Mouse (Mus musculus) liver, embryonic 11.5 days (tissue): ENCODE measurements around the gene Gpr83. TPM values are rescaled to one million over a fixed set of nuclear protein-coding genes. Genes with fewer than 3 reads are reported as not detected.

Experiments
- ATAC-seq: fragments of 200-750 bp; cut with Nextera tagmentation; replicated peaks from 2 replicates; pipeline ENCODE4 v1.8.0; 2017; ENCODE audit warnings: moderate number of reproducible peaks, mild to moderate bottlenecking, moderate TSS enrichment, moderate library complexity; ENCODE audit not compliant: low FRiP score
- DNase-seq: peaks from one replicate; pipeline ENCODE4 v3.0.0-alpha.2; 2017; ENCODE audit warnings: low spot score
- H3K27ac ChIP-seq: fragments of 300-500 bp; sonication (generic); 2 replicates; pipeline ENCODE4 v1.5.1; 2014; ENCODE audit warnings: mild to moderate bottlenecking, low read depth, low read length, control low read depth
- H3K27me3 ChIP-seq: fragments of 300-500 bp; sonication (generic); replicated peaks from 2 replicates; pipeline ENCODE4 v1.6.1; 2014; ENCODE audit warnings: low read length, mixed read lengths; ENCODE audit not compliant: control insufficient read depth, insufficient read depth
- H3K36me3 ChIP-seq: fragments of 300-500 bp; sonication (generic); 2 replicates; pipeline ENCODE4 v1.6.1; 2014; ENCODE audit warnings: mild to moderate bottlenecking, low read length, moderate library complexity, mixed read lengths; ENCODE audit not compliant: control insufficient read depth, insufficient read depth
- H3K4me1 ChIP-seq: fragments of 300-500 bp; sonication (generic); replicated peaks from 2 replicates; pipeline ENCODE4 v1.6.1; 2014; ENCODE audit warnings: low read length, mixed read lengths; ENCODE audit not compliant: control insufficient read depth, insufficient read depth
- H3K4me2 ChIP-seq: fragments of 300-500 bp; sonication (generic); 2 replicates; pipeline ENCODE4 v1.6.1; 2014; ENCODE audit warnings: mild to moderate bottlenecking, control low read depth, moderate library complexity
- H3K4me3 ChIP-seq: fragments of 300-500 bp; sonication (generic); 2 replicates; pipeline ENCODE4 v1.5.1; 2014; ENCODE audit warnings: low read depth, low read length, control low read depth
- H3K9ac ChIP-seq: fragments of 300-500 bp; sonication (generic); 2 replicates; pipeline ENCODE4 v1.6.1; 2014; ENCODE audit warnings: low read depth, low read length, control low read depth
- H3K9me3 ChIP-seq: fragments of 300-500 bp; sonication (generic); 2 replicates; pipeline ENCODE4 v1.6.1; 2016; ENCODE audit warnings: low read length, inconsistent platforms, mixed read lengths; ENCODE audit not compliant: control insufficient read depth
- WGBS: fragments of 180-500 bp; shearing (Covaris S2); extraction: QIAGEN DNeasy Blood & Tissue Kit; methylation state at CpG from one replicate; pipeline ENCODE4 v1.1.7; 2014; 5-methylcytosine and 5-hydroxymethylcytosine counted together
- polyA plus RNA-seq: library from polyadenylated mRNA; unstranded; fragments of >200 nt; fragmentation: Nextera tagmentation; extraction: Ambion mirVana; gene quantifications from 2 replicates; pipeline ENCODE4 v1.2.1, GENCODE M21; 2014

Gpr83 gene
- polyA plus RNA-seq, 1 experiment from 2014 or later = not detected

DNA sequence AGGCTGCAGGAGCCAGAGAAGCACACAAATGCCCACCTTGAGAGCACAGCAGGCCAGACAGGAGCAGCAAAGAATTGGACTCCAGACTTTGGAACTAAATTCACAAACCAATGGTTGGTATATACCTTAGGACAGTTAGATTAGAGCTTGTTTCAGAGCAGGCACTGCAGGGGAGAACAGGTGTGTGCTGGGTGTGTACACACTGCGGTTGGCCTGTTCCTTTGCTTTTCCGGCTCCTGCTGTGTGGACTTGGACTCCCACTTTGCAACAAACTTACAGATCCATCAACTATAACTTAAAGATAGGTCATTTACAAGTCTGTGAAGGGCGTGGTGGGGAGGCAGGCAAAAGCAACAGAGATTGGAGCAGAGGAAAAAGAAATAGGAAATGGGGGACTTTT is 1.2 kb upstream of the Gpr83 start:
- H3K4me3 ChIP-seq = no peak overlapping the region
- WGBS = 66% methylated on average over 3 of the region's 3 CpGs
- H3K9ac ChIP-seq = no peak overlapping the region
- peaks cover 2% of the 10 kb centered on the region; the same call in 1 of the 2 replicates for H3K4me1 ChIP-seq
- no peaks in the 10 kb centered on the region for H3K9me3 ChIP-seq
- no peak overlapping the region for H3K4me2 ChIP-seq
- H3K36me3 ChIP-seq = no peaks in the 10 kb centered on the region
- DNase-seq = no peak
- peaks cover 52% of the 10 kb centered on the region for H3K27me3 ChIP-seq
- no peak overlapping the region for H3K27ac ChIP-seq
- ATAC-seq = no peak

DNA sequence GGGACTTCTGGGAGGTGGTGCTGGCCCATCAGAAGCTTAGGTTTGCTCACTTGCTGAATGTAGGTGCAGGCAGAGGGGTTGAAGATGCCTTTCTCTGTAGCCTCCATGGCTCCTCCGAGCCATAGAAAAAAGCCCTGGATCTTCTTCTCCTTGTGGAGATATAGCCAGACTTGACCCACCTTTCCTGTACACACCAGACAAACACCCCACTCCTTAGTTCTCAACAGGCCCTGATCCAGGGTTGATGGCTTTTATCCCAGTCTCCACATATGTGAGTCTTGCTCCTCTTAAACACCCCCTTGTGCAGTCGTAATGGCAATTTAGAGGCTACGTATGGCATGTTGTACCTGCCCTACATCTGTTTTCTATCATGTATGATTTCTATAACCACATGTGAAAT is 3.1 kb downstream of the Gpr83 start:
- Histone ChIP-seq H3K4me2 (no peak overlapping the region), H3K4me3 (no peak overlapping the region), H3K9me3 (no peaks in the 10 kb centered on the region), H3K9ac (no peak overlapping the region), H3K27me3 (peaks cover 51% of the 10 kb centered on the region), H3K4me1 (peaks cover 2% of the 10 kb centered on the region; the same call in 1 of the 2 replicates), H3K27ac (no peak overlapping the region), H3K36me3 (no peaks in the 10 kb centered on the region)
- DNase-seq (no peak), ATAC-seq (no peak)
- 80% methylated on average over 3 of the region's 3 CpGs for WGBS

DNA sequence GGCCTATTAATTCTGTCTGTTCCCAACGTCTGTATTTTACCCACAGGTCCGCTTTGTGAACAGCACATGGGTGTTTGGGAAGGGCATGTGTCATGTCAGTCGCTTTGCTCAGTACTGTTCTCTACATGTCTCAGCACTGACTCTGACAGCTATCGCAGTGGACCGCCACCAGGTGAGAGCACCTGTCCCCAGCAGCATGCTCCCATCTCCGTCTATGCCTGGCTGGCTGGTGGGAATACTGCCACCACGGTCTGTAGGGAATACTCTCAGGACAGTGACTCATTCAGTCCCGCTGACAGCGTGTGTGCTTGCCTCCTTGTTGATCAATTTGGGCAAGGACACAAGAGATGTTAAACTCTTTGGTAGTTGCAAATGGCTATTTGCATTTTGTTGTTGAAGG is 4.7 kb downstream of the Gpr83 start:
- Histone ChIP-seq H3K4me1 (peaks cover 1% of the 10 kb centered on the region; the same call in 1 of the 2 replicates), H3K27me3 (peaks cover 35% of the 10 kb centered on the region), H3K4me2 (no peak overlapping the region), H3K4me3 (no peak overlapping the region), H3K9ac (no peak overlapping the region), H3K27ac (no peak overlapping the region), H3K36me3 (no peaks in the 10 kb centered on the region), H3K9me3 (no peaks in the 10 kb centered on the region)
- no peak for DNase-seq
- ATAC-seq = no peak
- 72% methylated on average over 9 of the region's 9 CpGs for WGBS

DNA sequence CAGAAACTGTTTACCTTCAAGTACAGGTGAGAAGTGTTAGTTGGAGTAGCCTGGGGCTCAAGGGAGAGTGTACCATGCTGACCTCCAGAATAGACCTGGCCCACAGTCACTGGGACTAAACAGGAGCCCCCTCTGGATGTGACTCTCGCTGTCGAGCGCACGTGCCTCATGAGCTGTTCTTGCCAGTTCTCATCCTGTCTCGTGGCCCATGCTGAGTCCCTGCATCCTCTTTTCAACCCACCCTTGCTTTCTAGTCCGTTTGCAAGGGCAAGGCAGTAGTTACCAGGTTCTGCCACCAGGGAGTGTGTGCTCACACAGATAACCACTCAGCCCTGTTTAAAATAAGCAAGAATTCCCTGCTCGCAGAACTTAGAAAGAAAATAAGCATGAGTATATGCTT is 6.9 kb downstream of the Gpr83 start:
- Histone ChIP-seq H3K4me2 (no peak overlapping the region), H3K27me3 (peaks cover 13% of the 10 kb centered on the region), H3K27ac (no peak overlapping the region), H3K9me3 (no peaks in the 10 kb centered on the region), H3K4me3 (no peak overlapping the region), H3K4me1 (no peaks in the 10 kb centered on the region), H3K36me3 (no peaks in the 10 kb centered on the region), H3K9ac (no peak overlapping the region)
- WGBS = 37% methylated on average over 7 of the region's 7 CpGs
- DNase-seq (no peak), ATAC-seq (no peak; the same call in 1 of the 2 replicates)

DNA sequence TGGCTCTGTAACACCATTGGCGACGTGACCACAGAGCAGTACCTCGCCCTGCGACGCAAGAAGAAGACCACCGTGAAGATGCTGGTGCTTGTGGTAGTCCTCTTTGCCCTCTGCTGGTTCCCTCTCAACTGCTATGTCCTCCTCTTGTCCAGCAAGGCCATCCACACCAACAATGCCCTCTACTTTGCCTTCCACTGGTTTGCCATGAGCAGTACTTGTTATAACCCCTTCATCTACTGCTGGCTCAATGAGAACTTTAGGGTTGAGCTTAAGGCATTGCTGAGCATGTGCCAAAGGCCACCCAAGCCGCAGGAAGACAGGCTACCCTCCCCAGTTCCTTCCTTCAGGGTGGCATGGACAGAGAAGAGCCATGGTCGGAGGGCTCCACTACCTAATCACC is 8.3 kb downstream of the Gpr83 start:
- 90% methylated on average over 8 of the region's 8 CpGs for WGBS
- H3K9ac ChIP-seq = no peak overlapping the region
- 0 out of 2 replicates have a peak, but pooled peaks cover 2% of the 10 kb centered on the region for H3K27me3 ChIP-seq
- ATAC-seq = no peak
- no peak overlapping the region for H3K4me3 ChIP-seq
- H3K9me3 ChIP-seq = no peaks in the 10 kb centered on the region
- H3K4me2 ChIP-seq = no peak overlapping the region
- DNase-seq = no peak
- no peaks in the 10 kb centered on the region for H3K4me1 ChIP-seq
- no peaks in the 10 kb centered on the region for H3K36me3 ChIP-seq
- H3K27ac ChIP-seq = no peak overlapping the region

DNA sequence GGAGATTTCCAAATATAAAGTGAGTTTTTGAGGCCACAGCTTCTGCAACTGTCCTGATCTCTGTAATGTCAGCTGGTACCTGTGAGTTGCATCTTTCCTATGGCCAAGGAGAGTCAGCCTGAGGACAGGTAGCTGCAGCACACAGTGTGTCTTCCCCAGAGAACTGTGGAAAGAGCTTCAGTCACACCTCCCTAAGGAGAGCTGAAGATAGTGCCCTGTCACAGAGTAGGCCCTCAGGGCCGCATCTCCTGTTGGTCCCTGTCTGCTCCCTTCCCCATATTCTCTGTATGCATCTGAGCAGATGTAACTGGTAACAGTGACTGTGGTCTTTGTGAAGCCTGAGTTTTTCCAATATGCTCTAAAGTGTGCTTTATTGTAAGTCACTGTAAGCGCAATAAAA is 10.4 kb downstream of the Gpr83 start:
- no peak overlapping the region for H3K9ac ChIP-seq
- no peak overlapping the region for H3K27ac ChIP-seq
- no peaks in the 10 kb centered on the region for H3K4me1 ChIP-seq
- no peak for ATAC-seq
- 83% methylated on average over 2 of the region's 2 CpGs for WGBS
- no peak overlapping the region for H3K4me2 ChIP-seq
- no peak overlapping the region for H3K4me3 ChIP-seq
- H3K36me3 ChIP-seq = no peaks in the 10 kb centered on the region
- no peak for DNase-seq
- H3K9me3 ChIP-seq = no peaks in the 10 kb centered on the region
- H3K27me3 ChIP-seq = no peaks in the 10 kb centered on the region

DNA sequence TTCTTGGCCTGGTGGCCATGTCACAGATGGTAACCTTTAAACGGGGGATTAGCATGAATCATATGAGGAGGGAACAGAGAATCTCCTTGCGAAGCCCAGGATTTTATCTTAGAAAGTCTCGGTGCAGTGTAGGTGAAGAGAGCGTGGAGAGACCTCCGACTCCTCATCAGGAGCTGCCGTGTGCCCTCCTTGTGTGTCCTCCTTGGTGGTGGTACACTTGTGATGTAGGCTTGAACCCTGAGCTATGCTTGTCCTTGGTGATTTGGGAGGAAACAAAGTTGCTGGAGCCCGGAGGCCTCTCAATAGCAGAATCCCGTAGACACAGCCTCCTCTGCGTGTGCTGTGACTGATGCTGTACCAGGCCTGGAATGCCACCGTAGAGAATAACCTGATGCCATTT is 10.8 kb downstream of the Gpr83 start:
- H3K4me2 ChIP-seq = no peak overlapping the region
- WGBS = 89% methylated on average over 10 of the region's 10 CpGs

DNA sequence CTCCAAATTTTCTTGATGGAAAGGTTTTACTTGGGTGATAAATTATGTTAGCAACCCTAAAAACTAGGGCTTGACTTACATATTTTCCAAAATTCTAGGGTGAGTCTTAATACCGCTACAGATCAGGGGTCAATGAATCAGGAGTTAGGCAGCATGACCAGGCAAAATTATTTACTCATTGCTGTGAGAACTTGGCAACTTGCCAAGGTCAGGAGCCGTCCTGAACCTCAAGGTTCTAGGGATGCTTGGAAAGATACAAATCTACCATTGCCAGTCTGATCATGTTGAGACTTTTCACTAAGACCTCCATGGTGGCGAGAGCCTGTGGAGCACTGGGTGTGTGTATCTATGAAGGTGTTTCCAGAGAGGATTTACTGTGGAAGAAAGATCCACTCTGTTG is 11.5 kb downstream of the Gpr83 start:
- H3K9ac ChIP-seq = no peak overlapping the region
- DNase-seq (no peak), ATAC-seq (no peak)
- H3K4me2 ChIP-seq = no peak overlapping the region
- H3K36me3 ChIP-seq = no peaks in the 10 kb centered on the region
- no peak overlapping the region for H3K4me3 ChIP-seq
- WGBS = 78% methylated on average over 3 of the region's 3 CpGs
- H3K4me1 ChIP-seq = no peaks in the 10 kb centered on the region
- H3K27me3 ChIP-seq = no peaks in the 10 kb centered on the region
- H3K27ac ChIP-seq = no peak overlapping the region
- no peaks in the 10 kb centered on the region for H3K9me3 ChIP-seq

More for the DNA sequence above, 10.8 kb downstream of the Gpr83 start:
- H3K4me3 ChIP-seq = no peak overlapping the region
- H3K4me1 ChIP-seq = no peaks in the 10 kb centered on the region
- DNase-seq = no peak
- no peaks in the 10 kb centered on the region for H3K9me3 ChIP-seq
- no peaks in the 10 kb centered on the region for H3K27me3 ChIP-seq
- H3K36me3 ChIP-seq = no peaks in the 10 kb centered on the region
- no peak overlapping the region for H3K27ac ChIP-seq
- ATAC-seq = no peak
- H3K9ac ChIP-seq = no peak overlapping the region

DNA sequence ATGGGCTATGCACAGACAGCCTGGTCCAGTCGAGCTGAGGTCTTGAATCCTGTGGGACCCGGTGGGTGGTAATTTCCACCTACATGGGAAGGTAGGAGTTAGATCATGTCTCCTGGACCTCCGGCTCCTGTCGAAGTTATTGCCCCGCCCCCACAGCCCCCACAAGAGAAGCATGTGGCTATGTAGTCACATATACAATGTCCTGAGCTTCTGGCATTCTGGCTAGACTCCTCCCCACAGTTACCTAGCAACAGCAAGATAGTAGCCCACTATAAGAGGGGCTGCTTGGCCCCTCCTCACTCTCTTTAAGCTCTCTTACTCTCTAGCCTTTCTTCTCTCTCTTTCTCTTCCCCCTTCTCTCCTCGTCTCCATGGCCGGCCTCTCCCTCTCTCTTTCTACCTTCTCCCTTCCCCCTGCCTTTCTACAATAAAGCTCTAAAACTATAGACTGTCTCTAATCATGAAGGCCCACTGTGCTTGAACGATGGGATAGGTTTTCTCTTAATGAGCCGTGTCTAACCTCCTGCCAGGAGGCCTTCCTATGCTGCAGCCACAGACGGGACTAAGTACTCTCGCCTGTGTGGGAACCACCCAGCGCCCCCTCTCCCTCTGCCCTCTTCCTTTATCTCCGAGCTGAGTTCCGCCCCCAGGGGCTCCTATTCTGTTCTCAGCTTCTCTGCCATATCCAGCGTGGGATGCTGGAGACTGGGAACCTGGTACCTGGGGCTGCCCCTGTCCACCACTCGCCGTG is 12.3 kb downstream of the Gpr83 start:
- Histone ChIP-seq H3K4me3 (no peak overlapping the region), H3K9me3 (no peaks in the 10 kb centered on the region), H3K4me2 (no peak overlapping the region), H3K36me3 (no peaks in the 10 kb centered on the region), H3K27me3 (no peaks in the 10 kb centered on the region), H3K9ac (no peak overlapping the region), H3K4me1 (no peaks in the 10 kb centered on the region), H3K27ac (no peak overlapping the region)
- DNase-seq (no peak), ATAC-seq (no peak)
- WGBS = 53% methylated on average over 17 of the region's 17 CpGs
